Mouse (Mus musculus): ENCODE measurements around the gene Galns.

The Galns gene

GRCm38 (mm10) chr8:122611295-122612133 is at the start of gene Galns, which contains the start of gene Trappc2l:
TSS of gene Galns (minus strand) at chr8:122611463.
TSS of gene Trappc2l (plus strand) at chr8:122611640.
- peak; percentile 89 to 93 for DNase-seq (ENCODE audit: low read depth in 1 of 2, low spot score in 2 of 2)

GRCm38 (mm10) chr8:122660022-122660421 is 48.8 kb upstream of the Galns start:
- DNase-seq (ENCODE audit: low read depth in 1 of 2, low spot score in 2 of 2): no peak

GRCm38 (mm10) chr8:122658807-122659160 is 47.5 kb upstream of the Galns start:
- no peak for DNase-seq (ENCODE audit: low read depth in 1 of 2, low spot score in 2 of 2)

- no peak for DNase-seq (ENCODE audit: low read depth in 1 of 2, low spot score in 2 of 2)
These were observed 47.0 kb upstream of the Galns start for GRCm38 (mm10) chr8:122658149-122658806.

GRCm38 (mm10) chr8:122656056-122656999 is 45.1 kb upstream of the Galns start:
- DNase-seq (ENCODE audit: low read depth in 1 of 2, low spot score in 2 of 2): no peak

GRCm38 (mm10) chr8:122654768-122655167 is 43.5 kb upstream of the Galns start:
- no peak for DNase-seq (ENCODE audit: low read depth in 1 of 2, low spot score in 2 of 2)

- DNase-seq (ENCODE audit: low read depth in 1 of 2, low spot score in 2 of 2): no peak
These were observed 41.4 kb upstream of the Galns start for GRCm38 (mm10) chr8:122652643-122653042.

- DNase-seq (ENCODE audit: low read depth in 1 of 2, low spot score in 2 of 2): no peak
These were observed 40.2 kb upstream of the Galns start for GRCm38 (mm10) chr8:122651326-122651921.

GRCm38 (mm10) chr8:122648192-122648970 is 37.1 kb upstream of the Galns start:
- no peak for DNase-seq (ENCODE audit: low read depth in 1 of 2, low spot score in 2 of 2)

- DNase-seq (ENCODE audit: low read depth in 1 of 2, low spot score in 2 of 2): no peak
These were observed 35.1 kb upstream of the Galns start for GRCm38 (mm10) chr8:122646337-122646736.

GRCm38 (mm10) chr8:122644175-122644954 is 33.1 kb upstream of the Galns start:
- no peak for DNase-seq (ENCODE audit: low read depth in 1 of 2, low spot score in 2 of 2)

GRCm38 (mm10) chr8:122642071-122642470 is 30.8 kb upstream of the Galns start:
- no peak for DNase-seq (ENCODE audit: low read depth in 1 of 2, low spot score in 2 of 2)

GRCm38 (mm10) chr8:122641406-122641805 is 30.1 kb upstream of the Galns start:
- no peak for DNase-seq (ENCODE audit: low read depth in 1 of 2, low spot score in 2 of 2)

GRCm38 (mm10) chr8:122640825-122641224 is 29.6 kb upstream of the Galns start:
- no peak for DNase-seq (ENCODE audit: low read depth in 1 of 2, low spot score in 2 of 2)

- DNase-seq (ENCODE audit: low read depth in 1 of 2, low spot score in 2 of 2): no peak
These were observed 28.4 kb upstream of the Galns start for GRCm38 (mm10) chr8:122639521-122640248.

GRCm38 (mm10) chr8:122638601-122639000 is 27.3 kb upstream of the Galns start:
- DNase-seq (ENCODE audit: low read depth in 1 of 2, low spot score in 2 of 2): no peak

GRCm38 (mm10) chr8:122637230-122637629 is 26.0 kb upstream of the Galns start:
- DNase-seq (ENCODE audit: low read depth in 1 of 2, low spot score in 2 of 2): no peak

- DNase-seq (ENCODE audit: low read depth in 1 of 2, low spot score in 2 of 2): no peak
These were observed 25.5 kb upstream of the Galns start for GRCm38 (mm10) chr8:122636803-122637175.
